Mouse (Mus musculus): ENCODE results near the gene Serpina3n.
"Not testable (repeated sequence)": the region's sequence is repeated elsewhere in the genome, so short reads cannot be mapped to it uniquely, and the experiment has no call there.

Serpina3n gene

DNA sequence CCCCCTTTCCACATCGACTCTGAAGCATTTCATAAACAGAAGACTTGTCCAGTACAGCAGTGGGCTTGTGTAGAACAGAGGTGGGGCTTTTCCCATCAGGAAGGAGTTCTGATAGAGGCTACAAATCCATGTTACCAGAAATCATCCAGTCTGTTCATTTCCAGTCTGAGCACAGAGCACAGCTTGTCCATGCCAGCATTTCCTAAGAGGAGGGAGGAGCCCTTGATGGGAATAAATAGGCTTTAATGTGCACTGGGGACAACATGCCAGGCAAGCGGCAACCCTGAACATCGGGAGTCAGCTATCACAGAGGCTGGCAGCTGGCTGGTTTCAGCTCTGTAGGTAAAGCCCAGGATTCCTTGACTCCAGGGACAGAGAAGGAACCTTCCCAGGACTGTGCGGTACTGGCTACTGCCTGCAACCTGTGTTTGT lies at the start of gene Serpina3n:
Serpina3n (plus strand) TSS at position 276 of the 432 bp plus-strand sequence.
- no peak for DNase-seq

DNA sequence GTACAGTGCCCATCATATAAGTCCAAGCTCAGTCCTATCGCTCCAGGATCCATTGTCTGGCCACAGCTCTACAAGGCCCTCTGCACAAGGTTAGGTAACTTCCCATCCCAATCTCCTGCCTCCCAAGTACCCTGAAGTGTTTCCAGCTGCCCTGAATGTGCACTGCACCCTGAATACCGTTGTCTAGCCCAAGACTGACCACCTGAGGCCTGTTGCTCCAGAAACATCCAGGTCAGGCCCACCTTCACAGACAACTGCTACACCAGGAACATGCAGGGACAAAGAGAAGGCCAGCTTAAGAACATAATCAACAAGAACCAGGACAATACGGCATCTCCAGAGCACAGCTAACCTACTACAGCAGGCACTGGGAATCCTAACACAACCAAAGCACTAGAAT lies 36.5 kb upstream of the Serpina3n start:
- no peak for DNase-seq

DNA sequence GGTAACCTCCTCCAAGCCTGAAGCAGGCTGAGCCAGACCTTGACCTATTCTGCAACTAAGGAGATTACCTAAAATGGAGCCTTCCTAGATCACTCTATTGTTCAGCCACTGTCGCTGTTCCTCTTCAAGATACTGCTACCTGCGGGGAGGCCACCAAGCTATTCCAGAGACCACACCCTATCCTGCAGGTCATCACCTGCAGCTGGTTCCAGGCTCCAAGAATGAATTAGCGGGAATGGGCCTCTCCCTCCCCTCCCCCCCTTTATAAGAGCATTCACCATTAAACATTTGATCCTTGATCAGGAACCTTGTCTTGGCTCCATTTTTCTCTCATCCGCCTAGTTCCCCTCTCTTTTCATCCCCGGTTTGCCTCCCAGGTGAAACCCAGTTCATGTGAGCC lies 29.4 kb upstream of the Serpina3n start:
- not testable (repeated sequence) for DNase-seq

DNA sequence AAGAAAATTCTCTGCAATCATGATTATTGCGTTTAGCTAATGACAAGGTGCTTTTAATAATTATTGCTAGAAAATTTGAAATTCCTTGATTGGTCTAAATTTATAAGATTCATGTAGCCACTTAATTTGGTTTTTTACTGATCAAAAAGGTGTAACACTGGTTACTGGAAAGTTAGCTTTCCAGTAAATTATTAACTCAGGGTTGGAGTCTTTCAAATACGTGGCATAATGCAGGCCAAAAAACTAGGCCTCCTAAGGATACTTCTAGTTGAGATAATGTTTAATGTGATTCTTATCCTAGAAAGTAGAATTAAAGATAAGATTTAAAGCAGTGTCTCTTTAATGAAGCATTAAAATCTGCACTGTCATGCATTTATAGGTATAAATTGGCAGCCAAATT lies 28.2 kb upstream of the Serpina3n start:
- not testable (repeated sequence) for DNase-seq

DNA sequence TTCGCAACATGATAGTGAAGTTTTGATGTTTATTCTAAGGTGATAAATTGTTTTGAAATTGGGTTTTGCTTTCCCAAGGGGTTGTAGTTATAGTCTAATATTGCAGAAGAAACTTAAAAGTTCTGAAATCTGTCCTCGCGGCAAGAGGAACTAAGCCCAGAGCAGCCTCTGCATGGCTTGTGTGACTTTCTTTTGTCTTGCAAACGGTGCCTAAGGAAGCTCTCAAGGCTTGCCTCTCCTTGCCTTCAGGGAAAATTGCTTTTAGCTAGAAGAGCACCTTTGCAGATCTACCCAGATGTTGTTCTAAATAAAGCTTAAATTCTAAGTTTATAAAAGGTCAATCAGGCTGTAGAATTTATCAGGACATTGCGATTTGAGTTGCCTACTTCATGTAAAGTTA lies 27.7 kb upstream of the Serpina3n start:
- not testable (repeated sequence) for DNase-seq

DNA sequence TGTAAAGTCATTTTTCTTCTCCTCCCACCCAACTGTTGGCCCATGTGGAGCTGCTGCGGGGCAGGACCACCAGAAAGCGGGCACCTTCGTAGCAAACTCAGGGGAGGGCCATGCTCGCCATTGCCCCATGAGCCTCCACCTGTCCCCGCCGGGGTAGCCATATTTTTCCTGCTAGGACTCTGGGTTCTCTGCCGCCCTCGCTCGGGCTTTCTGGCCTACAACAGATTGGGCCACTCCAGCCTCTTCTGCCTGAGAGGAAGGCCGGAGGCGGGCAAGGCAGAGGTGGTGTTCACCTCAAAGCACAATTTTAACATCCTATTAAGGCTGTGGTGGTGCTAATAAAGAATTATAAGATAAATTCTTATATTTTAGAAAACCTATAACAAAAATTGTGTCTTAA lies 26.7 kb upstream of the Serpina3n start:
- DNase-seq = no peak

DNA sequence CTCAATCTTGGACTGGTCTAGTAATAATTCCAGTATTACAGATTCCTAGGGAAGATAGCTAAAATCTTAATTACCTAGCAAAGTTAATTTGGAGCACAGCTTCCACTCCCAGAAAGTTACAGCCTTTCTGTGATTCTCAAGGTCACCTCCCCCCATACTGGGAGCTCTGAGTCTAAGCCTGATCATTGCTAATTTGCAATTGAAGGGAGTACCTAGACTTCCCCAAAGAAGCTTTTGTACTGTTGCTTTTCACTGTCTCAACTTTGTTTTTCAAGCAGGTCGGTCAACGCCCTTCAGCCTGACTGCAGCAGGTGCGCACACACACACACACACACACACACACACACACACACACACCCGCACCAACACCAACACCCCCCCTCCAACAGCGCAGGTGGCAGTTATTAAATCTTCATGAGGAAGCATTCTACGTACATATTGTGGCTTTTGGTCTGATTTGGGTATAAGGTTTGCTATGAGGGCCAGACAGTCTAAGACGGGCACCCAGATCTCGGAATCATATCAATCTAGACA lies 25.4 kb upstream of the Serpina3n start:
- not testable (repeated sequence) for DNase-seq

DNA sequence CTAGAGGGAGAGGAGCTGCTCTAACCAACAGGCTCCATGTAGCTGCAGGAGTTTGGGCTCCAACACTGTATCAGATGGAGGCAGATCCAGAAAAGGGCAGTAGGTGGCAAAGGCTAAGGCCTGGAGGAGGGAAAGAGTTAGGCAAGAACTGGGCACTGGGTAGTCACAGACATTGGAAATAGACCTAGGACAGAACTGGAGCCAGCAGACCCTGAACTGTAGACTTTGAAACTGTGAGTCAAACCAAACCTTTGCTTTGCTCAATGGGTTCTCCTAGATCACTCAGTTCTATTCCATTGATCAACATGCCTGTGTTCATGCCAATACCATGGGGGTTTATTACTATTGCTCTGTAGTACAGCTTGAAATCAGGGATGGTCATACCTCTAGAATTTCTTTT lies 20.5 kb upstream of the Serpina3n start:
- DNase-seq = not testable (repeated sequence)

DNA sequence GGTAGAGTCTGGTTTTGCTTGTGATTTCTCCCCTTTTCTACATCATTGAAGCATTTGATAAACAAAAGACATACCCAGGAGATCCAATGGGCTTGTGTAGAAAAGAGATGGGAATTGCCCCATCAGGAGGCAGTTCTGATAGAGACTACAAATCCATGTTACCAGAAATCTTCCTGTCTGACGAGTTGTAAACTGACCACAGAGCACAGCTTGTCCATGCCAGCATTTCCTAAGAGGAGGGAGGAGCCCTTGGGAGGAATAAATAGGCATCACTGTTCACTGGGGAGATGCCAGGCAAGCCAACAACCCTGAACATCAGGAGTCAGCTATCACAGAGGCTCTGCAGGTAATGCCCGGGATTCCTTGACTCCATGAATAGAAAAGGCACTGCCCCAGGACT lies 19.7 kb upstream of the Serpina3n start:
- DNase-seq = not testable (repeated sequence)

DNA sequence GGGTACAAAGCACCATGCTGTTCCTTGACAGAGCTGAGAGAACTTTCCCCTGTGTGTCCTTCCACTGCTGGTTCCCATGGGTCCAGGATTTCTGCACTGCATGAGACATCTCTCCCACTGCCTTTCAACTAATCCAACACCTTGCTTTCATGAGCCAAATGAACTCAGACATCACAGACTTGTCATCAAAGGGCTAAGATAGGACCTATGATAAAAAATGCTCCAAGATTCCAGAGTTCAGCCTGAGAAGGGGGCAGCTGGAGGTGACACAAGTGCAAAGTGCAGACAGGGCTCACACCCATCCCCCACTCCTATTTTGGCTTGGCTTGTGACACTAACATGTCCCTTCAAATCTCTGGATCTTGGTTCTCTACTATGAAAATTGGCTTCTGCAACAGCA lies 18.1 kb upstream of the Serpina3n start:
- DNase-seq = no peak

DNA sequence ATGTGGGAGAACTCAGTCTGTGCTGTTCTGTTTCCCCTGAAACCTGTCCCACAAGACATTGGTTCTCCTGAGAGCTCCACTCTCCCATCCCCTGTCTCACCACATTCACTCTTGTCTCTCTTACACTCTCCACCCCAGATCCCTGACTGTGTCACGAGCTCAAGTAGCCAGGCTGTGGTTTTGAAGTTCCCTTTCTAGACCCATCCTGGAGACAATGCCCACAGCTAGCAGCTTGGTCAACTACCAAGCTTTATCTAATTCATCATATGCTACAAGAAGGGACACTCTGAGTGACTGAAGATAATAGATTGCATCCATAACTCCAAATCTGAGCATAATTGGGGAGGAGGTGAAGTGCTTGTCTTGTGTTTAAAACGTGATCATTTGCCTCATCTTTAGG lies 15.5 kb upstream of the Serpina3n start:
- DNase-seq = not testable (repeated sequence)

DNA sequence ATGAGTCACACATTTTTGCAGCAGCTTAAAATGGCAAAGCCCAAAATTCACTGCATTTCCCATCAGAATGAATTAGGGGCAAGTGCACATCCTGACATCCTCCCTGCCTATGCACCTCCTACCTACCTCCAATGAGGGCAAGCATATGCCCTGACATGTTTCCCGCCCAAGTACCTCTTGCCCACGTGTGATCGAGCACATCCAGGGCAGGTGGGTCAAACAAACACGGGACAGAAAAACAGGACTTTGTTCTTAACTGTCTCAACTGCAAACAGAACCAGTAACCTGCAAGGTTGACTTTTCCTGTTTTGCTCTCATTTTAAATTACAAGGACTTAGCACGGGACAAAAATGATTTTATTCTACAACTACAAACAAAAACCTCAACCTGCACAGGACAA lies 2.6 kb upstream of the Serpina3n start:
- DNase-seq = no peak

DNA sequence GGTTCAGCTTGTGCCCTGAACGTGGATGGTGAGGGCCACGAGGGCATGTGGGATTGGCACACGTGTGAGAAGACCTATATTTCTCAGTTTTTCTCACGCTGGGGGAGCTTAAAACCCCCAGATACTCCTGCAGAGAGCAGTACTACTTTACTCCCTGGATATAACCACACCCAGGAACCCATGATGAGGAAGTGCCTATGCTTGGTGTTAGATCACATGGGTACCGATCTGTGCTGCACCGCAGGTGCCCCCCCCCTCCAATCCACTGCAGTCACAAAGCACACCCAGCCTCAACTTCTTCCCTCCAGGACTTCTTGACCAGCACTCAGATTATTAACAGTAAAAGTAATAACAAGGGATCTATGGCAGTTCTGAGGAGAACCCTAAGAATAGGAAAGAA lies 6.0 kb downstream of the Serpina3n start:
- no peak for DNase-seq

DNA sequence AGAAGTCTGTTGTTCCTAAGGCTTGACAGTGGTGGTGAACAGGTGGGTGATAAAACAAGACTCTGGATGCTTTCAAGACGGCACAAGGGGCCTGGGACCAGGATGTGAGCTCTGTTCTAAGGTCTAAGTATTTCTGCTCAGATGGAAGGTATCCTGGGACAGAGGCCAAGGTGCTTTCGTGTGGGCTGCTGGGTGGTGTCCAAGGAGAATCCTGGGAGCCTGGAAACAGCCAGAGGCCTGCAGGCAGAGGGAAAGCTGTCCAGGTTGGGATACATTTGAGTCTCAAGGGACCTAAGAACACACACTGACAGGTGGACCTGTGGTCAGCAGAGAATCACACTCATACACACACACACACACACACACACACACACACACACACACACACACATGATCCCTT lies 8.0 kb downstream of the Serpina3n start:
- DNase-seq = peak; percentile 8

DNA sequence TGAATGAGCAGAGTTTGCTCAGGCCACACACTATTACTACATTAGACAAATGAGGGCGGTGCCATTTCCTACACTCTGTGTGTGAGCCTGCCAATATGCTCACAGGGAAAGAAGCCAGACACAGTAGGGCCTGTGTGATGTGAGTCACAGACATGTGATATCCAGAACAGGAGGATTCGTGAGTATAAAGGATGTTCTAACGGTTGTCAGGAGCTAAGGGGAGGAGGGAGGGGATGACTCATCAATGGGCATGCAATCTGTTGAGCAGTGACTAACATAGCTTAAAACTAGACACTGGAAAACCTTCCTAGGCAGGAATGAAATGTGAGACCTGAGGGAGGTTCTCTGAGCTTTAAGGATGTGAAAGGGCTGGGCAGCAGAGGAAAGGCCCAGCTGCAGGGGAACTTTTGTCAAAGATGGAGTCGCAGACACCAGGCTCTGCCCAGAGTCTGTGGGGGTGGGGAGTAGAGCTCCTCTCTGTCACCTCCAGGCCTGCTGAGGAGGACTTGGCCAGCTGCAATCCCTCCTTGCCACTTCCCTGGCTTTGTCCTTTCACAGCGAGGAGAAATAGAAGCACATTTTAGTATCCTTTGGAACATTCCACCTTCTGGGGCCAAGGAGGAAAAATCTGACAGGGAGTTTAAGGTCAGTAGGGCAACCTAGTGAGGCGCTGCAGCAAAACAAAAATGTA lies 9.2 kb downstream of the Serpina3n start:
- peak; percentile 24 for DNase-seq

DNA sequence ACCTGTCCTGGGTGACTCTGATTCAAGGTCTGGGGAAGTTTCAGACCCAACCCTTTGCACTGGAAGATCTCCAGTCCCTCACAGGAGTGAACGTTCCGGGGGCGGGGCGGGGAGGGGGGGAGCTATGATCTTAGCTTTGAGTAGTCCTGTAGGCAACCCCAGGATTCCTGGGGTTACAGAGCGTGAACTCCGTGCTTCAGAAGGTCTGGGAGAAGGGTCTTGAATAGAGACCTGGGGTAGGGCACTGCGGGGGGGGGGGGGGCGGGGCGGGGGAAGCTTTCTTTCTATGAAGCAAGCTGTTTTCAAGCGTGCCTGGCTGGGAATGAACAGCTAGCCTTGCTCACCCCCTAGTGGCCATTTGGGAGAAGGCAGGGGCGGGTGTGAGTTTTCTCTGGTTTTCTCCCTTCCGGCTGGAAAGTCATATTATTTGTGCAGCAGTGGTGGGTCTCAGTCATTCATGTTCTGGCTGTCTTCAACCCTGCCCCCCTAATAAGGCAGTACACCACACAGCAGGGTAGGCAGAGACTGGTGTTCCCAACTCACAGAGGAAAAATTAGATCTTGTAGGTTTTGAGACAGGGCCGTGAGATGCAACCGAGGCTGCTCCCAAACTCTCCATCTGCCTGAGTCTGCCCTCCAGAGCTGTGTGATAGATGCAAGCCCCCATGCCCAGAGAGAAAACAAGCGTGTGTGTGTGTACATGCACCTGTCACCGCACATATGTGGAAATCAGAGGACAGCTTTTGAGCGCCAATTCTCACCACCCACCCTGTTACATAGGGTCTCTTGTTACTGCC lies 12.0 kb downstream of the Serpina3n start:
- peak; percentile 55 for DNase-seq

DNA sequence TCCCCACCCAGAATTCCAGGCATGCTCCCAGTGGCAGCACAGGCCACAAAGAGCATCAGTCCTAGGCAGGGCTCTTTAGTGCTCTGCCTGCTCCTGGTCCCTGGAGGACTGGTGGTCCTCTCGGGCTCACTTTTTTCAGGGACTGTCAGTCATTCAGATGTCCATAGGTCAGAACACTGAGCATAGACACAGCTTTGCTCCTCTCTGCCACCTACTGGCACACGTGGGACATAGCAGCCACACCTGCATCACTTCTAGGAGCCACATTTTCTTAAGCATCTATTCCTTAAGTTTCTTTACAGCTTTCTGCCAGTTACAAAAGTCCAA lies 12.6 kb downstream of the Serpina3n start:
- DNase-seq = no peak

DNA sequence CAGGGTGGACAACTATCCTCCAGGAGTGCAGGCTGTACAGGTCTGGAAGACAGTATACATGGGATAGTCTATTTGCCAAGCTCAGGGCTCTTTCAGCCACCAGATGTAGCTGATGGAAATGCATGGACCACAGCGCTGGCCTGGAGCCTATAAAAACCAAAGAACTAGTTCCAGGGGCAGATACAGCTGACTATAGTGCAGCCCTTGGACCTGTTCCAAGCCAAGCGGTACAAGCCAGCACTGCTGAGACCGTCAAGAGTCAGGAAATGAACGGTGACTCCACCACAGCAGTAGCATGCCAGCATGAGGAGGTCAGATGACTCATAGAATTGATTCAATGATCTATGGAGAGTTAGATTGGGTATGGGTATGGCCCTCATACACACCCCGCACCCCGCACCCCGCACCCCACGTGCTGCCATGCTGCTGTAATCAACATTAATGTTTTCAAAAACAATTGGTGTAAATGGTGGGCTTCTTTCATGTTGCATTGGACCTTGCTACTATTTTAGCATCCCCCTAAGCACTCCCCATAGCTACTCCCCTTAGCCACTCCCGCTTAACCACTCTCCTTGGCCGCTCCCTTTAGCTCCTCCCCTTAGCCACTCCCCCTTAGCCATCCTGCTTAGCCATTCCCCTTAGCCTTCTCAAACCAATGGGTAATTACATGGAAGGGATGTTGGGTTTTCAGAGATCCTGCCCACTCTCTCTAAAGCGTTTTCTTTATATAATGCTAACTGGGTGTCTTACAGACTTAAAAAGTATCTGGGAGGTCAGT lies 16.3 kb downstream of the Serpina3n start:
- no peak for DNase-seq

DNA sequence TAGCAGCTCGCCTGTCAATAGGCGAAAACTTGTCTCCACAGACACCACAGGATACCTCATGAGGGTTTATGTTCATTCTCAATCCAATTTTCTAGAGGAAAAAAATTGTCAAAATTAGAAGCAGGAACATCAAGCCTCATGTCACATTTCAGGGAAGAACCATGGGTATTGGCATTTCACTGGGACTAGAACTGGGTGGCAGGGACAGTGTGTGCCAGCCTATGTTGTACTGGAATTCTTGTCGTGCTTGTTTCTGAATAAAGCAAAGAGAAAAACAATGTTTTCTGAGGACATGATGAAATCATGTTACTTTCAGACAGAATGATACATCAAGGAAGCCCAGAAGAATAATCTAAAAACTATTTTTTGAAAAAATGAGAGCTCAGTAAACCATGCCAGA lies 19.1 kb downstream of the Serpina3n start:
- DNase-seq = no peak

DNA sequence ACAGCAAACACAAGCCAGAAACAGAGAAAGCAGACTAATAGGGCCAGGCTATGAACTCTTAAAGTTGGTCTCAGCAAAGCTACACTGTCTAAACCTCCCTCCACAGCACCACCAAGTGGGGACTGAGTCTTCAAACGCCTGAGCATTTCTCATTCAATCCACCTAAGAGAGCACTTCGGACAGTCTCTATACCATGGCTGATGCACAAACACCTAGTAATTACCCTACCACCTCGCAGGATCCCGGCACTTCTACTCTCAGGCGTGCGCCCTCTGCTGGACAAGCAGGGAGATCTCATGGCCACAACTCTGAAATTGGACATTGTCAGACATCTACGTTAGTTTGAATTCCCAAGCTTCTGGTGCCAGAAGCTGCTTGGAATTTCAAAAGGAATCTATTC lies 20.4 kb downstream of the Serpina3n start:
- DNase-seq = no peak

DNA sequence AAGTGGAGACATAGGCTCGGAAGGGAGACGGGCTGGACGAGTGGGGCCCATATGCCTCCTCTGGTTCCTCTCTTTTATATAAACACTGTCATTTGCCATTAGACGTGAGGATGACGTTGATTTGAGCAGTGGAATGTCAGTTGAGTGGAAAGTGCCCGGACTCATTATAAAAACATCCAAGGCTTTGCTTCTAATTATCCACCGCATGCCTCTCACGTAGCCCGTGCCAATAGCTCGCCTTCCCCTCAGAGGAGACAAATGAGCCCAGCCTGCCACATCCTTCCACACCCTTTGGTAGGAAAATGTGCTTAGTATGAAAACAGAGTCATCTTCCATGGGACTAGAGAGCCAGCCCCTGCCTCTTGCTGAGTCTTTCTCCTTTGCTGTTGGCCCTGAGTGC lies 24.8 kb downstream of the Serpina3n start:
- DNase-seq = no peak

DNA sequence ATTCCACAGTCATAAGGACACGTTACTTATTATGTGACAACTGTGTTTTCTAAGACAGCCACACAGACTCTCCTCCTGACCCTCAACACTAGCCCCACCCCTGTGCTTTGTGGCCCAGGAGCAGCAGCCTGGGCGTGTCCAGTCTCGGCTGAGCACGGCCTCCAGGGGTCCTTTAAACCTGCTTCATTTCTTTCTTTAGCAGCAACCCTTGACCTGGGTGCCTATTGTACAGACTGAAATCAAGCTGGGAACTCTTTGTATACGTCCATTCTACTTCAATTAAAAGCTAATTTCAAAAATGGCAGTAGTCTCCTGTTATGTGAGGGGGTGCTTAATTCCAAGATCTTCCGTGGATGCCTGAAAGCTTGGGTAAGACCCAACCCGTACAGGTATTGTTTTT lies 26.7 kb downstream of the Serpina3n start:
- DNase-seq = no peak

DNA sequence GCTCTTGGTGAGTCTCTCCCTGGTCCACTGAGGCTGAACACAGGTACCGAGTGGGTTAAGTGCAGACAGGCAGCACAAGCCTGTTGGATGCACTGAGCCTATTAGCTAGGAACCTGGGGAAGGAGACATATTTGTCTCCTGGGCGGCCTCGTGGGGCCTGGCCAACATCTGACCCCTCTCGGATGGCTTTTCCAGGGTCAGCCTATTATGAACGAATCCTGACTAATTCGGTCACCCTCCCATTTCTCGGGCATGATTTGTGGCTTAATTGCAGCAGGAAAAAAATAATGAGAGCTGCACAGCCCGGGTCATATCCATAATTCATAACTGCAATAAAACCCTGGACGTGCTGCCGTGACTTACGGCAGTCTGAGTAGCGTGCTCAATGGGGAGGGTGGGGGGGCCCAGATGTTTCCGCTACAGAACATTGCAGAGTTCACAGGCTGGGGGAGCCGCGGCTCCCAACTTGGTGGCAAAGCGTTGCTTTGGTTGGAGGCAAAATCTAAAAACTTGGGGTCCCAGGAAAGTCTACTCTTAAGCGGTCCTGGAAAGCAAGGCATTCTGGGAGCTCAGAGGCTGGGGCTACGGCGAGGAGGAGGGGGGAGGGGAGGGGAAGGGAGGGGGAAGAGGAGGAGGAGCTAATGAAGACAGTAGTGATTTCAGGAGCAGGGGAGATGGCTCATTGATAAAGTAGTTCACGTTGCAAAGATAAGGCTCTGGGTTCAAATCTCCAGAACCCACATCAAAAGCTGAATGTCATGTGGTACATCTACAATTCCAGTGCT lies 27.6 kb downstream of the Serpina3n start:
- no peak for DNase-seq
